Mouse (Mus musculus) kidney, postnatal 25 days (tissue): ENCODE data around the gene Ppif.
A peak's percentile ranks its signal among the peaks of the same experiment; 100 is the strongest.

Experiments used
- DNase-seq, 2 experiments: peaks; one replicate each; pipeline ENCODE4 v3.0.0; 2021; ENCODE audit warnings: mixed read lengths in 2 of 2

Gene Ppif

GRCm38 (mm10) chr14:25695059-25695458 is 1.1 kb downstream of the Ppif start:
- no peak for DNase-seq

- DNase-seq = no peak
These were observed 2.4 kb downstream of the Ppif start for GRCm38 (mm10) chr14:25696356-25696755.

- peak in 1 of 2 experiments; percentile 19 for DNase-seq
These were observed 8.0 kb downstream of the Ppif start for GRCm38 (mm10) chr14:25701986-25702385.

- peak; percentile 73 to 78 for DNase-seq
These were observed 13.8 kb downstream of the Ppif start for GRCm38 (mm10) chr14:25707691-25708181.

- peak; percentile 50 to 81 for DNase-seq
These were observed 14.5 kb downstream of the Ppif start for GRCm38 (mm10) chr14:25708451-25708850.

- DNase-seq = peak in 1 of 2 experiments; percentile 49
These were observed 15.0 kb downstream of the Ppif start for GRCm38 (mm10) chr14:25708917-25709316.

GRCm38 (mm10) chr14:25710073-25710472 is 16.1 kb downstream of the Ppif start:
- DNase-seq = no peak

GRCm38 (mm10) chr14:25710681-25711080 is 16.7 kb downstream of the Ppif start:
- no peak for DNase-seq

GRCm38 (mm10) chr14:25711177-25711576 is 17.2 kb downstream of the Ppif start:
- DNase-seq = peak in 1 of 2 experiments; percentile 56

- DNase-seq = no peak
These were observed 17.6 kb downstream of the Ppif start for GRCm38 (mm10) chr14:25711602-25712001.

- DNase-seq = no peak
These were observed 19.5 kb downstream of the Ppif start for GRCm38 (mm10) chr14:25713443-25713842.

GRCm38 (mm10) chr14:25716528-25716927 is 22.6 kb downstream of the Ppif start:
- no peak for DNase-seq

- no peak for DNase-seq
These were observed 23.8 kb downstream of the Ppif start for GRCm38 (mm10) chr14:25717718-25718117.

- peak; percentile 62 to 72 for DNase-seq
These were observed 24.5 kb downstream of the Ppif start for GRCm38 (mm10) chr14:25718471-25718870.

GRCm38 (mm10) chr14:25719371-25719770 is 25.4 kb downstream of the Ppif start:
- DNase-seq = no peak

GRCm38 (mm10) chr14:25720962-25721707 is 27.2 kb downstream of the Ppif start:
- DNase-seq = no peak

- DNase-seq = peak; percentile 53 to 80
These were observed 31.1 kb downstream of the Ppif start for GRCm38 (mm10) chr14:25725032-25725497.

GRCm38 (mm10) chr14:25725690-25726089 is 31.7 kb downstream of the Ppif start:
- DNase-seq = peak; percentile 70 to 71

GRCm38 (mm10) chr14:25726226-25727148 is 32.5 kb downstream of the Ppif start:
- DNase-seq = peak; percentile 59 to 61

- no peak for DNase-seq
These were observed 33.2 kb downstream of the Ppif start for GRCm38 (mm10) chr14:25727149-25727510.

GRCm38 (mm10) chr14:25734736-25735716 is 41.1 kb downstream of the Ppif start:
- DNase-seq = no peak

- no peak for DNase-seq
These were observed 42.2 kb downstream of the Ppif start for GRCm38 (mm10) chr14:25736140-25736539.
